Mouse (Mus musculus) midbrain, embryonic 11.5 days (tissue): ENCODE measurements at regions not wholly inside any gene's neighbourhood (a gene's known extent, or its start where the extent isn't known, plus 50 kb on each side); places are given as distances from the start of the nearest gene placed in this dataset.
A peak's percentile ranks its signal among the peaks of the same experiment; 100 is the strongest.

Experiments used
- ATAC-seq: fragments of 200-750 bp; cut with Nextera tagmentation; 2 replicates; pipeline ENCODE4 v1.8.0; 2017; ENCODE audit warnings: moderate TSS enrichment, moderate library complexity; ENCODE audit not compliant: low FRiP score
- DNase-seq: peaks from one replicate; pipeline ENCODE4 v3.0.0; 2015; ENCODE audit warnings: low spot score; ENCODE audit errors: missing footprints
- H3K27ac ChIP-seq: fragments of 300-500 bp; sonication (generic); 2 replicates; pipeline ENCODE4 v1.5.1; 2014; ENCODE audit warnings: low read depth, low read length
- H3K27me3 ChIP-seq: fragments of 300-500 bp; sonication (generic); 2 replicates; pipeline ENCODE4 v1.6.1; 2014; ENCODE audit warnings: mild to moderate bottlenecking, low read length, moderate library complexity, mixed read lengths; ENCODE audit not compliant: control insufficient read depth, insufficient read depth
- H3K36me3 ChIP-seq: fragments of 300-500 bp; sonication (generic); 2 replicates; pipeline ENCODE4 v1.6.1; 2014; ENCODE audit warnings: mild to moderate bottlenecking, low read length, moderate library complexity, mixed read lengths; ENCODE audit not compliant: control insufficient read depth, insufficient read depth
- H3K4me1 ChIP-seq: fragments of 300-500 bp; sonication (generic); 2 replicates; pipeline ENCODE4 v1.6.1; 2014; ENCODE audit warnings: low read length; ENCODE audit not compliant: control insufficient read depth, insufficient read depth
- H3K4me2 ChIP-seq: fragments of 300-500 bp; sonication (generic); 2 replicates; pipeline ENCODE4 v1.6.1; 2014; ENCODE audit warnings: mild to moderate bottlenecking, moderate library complexity
- H3K4me3 ChIP-seq: fragments of 300-500 bp; sonication (generic); 2 replicates; pipeline ENCODE4 v1.5.1; 2014; ENCODE audit warnings: low read depth, low read length
- H3K9ac ChIP-seq: fragments of 300-500 bp; sonication (generic); 2 replicates; pipeline ENCODE4 v1.6.1; 2014; ENCODE audit warnings: low read length
- H3K9me3 ChIP-seq: fragments of 300-500 bp; sonication (generic); 2 replicates; pipeline ENCODE4 v1.6.1; 2016; ENCODE audit warnings: low read length; ENCODE audit not compliant: control insufficient read depth
- WGBS: fragments of 180-500 bp; shearing (Covaris S2); extraction: QIAGEN DNeasy Blood & Tissue Kit; methylation state at CpG from one replicate; pipeline ENCODE4 v1.1.7; 2014; 5-methylcytosine and 5-hydroxymethylcytosine counted together

GRCm38 (mm10) chr10:91528305-91528704 is 347.2 kb upstream of the Tmpo start:
- WGBS, result 85% methylated on average over 2 of the region's 2 CpGs
- no peak overlapping the region for H3K9ac ChIP-seq
- no peaks in the 10 kb centered on the region for H3K27me3 ChIP-seq
- H3K9me3 ChIP-seq, result no peaks in the 10 kb centered on the region
- H3K4me3 ChIP-seq, result no peak overlapping the region
- DNase-seq, result no peak
- no peaks in the 10 kb centered on the region for H3K4me1 ChIP-seq
- no peaks in the 10 kb centered on the region; the same call in 1 of the 2 replicates for H3K36me3 ChIP-seq
- ATAC-seq, result no peak
- H3K27ac ChIP-seq, result no peak overlapping the region
- H3K4me2 ChIP-seq, result no peak overlapping the region

- no peak for ATAC-seq
- H3K9ac ChIP-seq, result no peak overlapping the region
- WGBS, result 65% methylated on average over 2 of the region's 2 CpGs
- no peaks in the 10 kb centered on the region for H3K36me3 ChIP-seq
- H3K9me3 ChIP-seq, result no peaks in the 10 kb centered on the region
- H3K4me3 ChIP-seq, result no peak overlapping the region
- H3K4me1 ChIP-seq, result no peaks in the 10 kb centered on the region
- no peak overlapping the region for H3K4me2 ChIP-seq
- DNase-seq, result peak; percentile 78
- H3K27ac ChIP-seq, result no peak overlapping the region
- H3K27me3 ChIP-seq, result no peaks in the 10 kb centered on the region
Measured at GRCm38 (mm10) chr10:91521168-91521567, 340.1 kb upstream of the Tmpo start.

GRCm38 (mm10) chr10:91515021-91515371 is 333.9 kb upstream of the Tmpo start:
- ATAC-seq (no peak), DNase-seq (no peak)
- H3K27me3 ChIP-seq, result no peaks in the 10 kb centered on the region
- H3K4me2 ChIP-seq, result no peak overlapping the region
- H3K4me3 ChIP-seq, result no peak overlapping the region
- no peak overlapping the region for H3K9ac ChIP-seq
- H3K9me3 ChIP-seq, result no peaks in the 10 kb centered on the region
- H3K27ac ChIP-seq, result no peak overlapping the region
- no peaks in the 10 kb centered on the region for H3K36me3 ChIP-seq
- 60% methylated on average over 2 of the region's 2 CpGs for WGBS
- no peaks in the 10 kb centered on the region for H3K4me1 ChIP-seq

DNA sequence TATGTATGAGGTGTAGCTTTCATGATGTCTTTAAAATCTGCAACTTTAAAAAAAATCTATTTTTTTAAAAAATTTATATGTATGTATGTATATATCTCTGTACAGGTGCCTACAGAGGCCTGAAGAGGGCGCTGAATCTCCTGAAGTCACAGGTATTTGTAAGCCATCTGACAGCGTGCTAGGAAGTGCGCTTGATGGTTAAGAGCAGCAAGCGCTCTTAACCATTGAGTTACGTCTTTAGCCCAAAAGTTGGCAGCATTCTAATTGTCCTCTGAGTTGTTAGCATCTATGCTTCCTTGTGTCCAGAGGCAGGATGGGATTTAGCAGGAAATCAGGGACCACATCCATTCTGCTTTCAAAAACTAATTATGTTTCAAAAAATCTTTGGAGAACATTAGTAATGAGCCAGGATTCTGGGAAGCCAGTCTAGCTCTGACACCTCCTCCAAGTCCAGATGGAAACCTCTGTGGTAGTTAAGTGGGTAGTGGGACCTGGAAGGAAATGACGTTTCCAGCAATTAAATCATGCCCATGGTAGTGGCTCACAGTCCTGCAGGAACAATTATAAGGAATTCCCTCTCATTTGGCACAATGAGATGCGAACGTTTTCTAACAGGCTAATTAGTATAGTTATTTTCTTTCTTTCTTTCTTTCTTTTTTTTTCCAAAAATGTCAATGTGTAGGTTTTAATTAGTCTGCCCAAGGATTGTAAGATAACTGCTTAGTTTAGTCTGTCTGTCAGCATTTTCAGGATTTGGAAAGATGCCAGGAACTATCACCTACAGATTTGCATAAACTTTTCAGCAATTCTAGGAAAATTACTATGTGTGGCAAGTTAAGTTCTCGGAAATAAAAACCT is 333.3 kb upstream of the Tmpo start:
- ATAC-seq, result no peak
- 86% methylated on average over 9 of the region's 9 CpGs for WGBS
- DNase-seq, result no peak
- H3K9ac ChIP-seq, result no peak overlapping the region
- no peaks in the 10 kb centered on the region for H3K4me1 ChIP-seq
- no peaks in the 10 kb centered on the region for H3K9me3 ChIP-seq
- no peaks in the 10 kb centered on the region for H3K36me3 ChIP-seq
- no peak overlapping the region for H3K27ac ChIP-seq
- H3K27me3 ChIP-seq, result no peaks in the 10 kb centered on the region
- no peak overlapping the region for H3K4me2 ChIP-seq
- no peak overlapping the region for H3K4me3 ChIP-seq

DNA sequence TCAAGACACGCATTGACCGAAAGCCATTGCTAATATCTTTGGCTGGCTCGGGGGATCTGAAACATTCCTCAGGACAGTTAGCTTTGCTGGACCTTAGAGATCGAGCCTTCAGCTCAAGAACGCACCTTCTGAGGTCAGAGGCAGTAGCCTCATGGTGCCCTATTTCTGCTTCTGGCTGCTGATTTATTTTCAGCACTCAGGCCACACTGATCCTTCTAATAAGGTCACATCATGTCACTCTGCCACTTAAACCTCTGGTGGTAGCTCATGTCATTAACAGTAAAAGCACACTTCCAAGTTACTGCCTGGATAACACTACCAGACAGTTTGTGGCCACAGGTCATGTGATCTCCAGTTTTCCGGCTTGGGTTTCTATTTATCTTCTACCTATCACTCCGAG is 325.9 kb upstream of the Tmpo start:
- Histone ChIP-seq H3K9me3 (no peaks in the 10 kb centered on the region), H3K4me1 (no peaks in the 10 kb centered on the region), H3K4me2 (no peak overlapping the region), H3K4me3 (no peak overlapping the region), H3K9ac (no peak overlapping the region), H3K27me3 (no peaks in the 10 kb centered on the region), H3K27ac (no peak overlapping the region), H3K36me3 (no peaks in the 10 kb centered on the region)
- 92% methylated on average over 7 of the region's 7 CpGs for WGBS
- ATAC-seq, result no peak
- no peak for DNase-seq

- H3K27me3 ChIP-seq, result no peaks in the 10 kb centered on the region
Measured at GRCm38 (mm10) chr10:91504891-91505290, 323.8 kb upstream of the Tmpo start.

DNA sequence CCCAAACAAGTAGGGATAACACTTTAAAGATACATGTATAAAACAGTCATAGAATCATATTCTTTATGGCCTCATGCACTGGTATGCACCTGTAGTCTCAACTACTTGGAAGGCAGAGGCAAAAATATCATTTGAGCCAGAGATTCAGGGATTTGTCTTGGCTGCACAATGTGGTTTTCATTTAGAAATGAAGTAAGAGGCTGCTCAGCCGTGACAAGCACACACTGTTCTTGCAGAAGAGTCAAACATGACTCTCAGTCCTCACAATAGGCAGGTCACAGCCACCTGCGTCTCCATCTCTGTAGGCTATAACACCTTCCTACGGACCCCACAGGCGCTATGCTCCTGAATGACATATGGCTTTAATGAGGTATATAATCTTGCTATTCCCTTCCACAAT is 317.4 kb upstream of the Tmpo start:
- no peak for ATAC-seq
- no peak overlapping the region for H3K4me2 ChIP-seq
- 76% methylated on average over 4 of the region's 4 CpGs for WGBS

More at GRCm38 (mm10) chr10:91504891-91505290, 323.8 kb upstream of the Tmpo start:
- no peak overlapping the region for H3K4me2 ChIP-seq
- H3K36me3 ChIP-seq, result no peaks in the 10 kb centered on the region
- no peak for ATAC-seq
- no peak overlapping the region for H3K27ac ChIP-seq
- H3K4me1 ChIP-seq, result no peaks in the 10 kb centered on the region
- H3K4me3 ChIP-seq, result no peak overlapping the region
- WGBS, result 76% methylated on average over 12 of the region's 12 CpGs
- no peak for DNase-seq
- no peak overlapping the region for H3K9ac ChIP-seq
- no peaks in the 10 kb centered on the region for H3K9me3 ChIP-seq

GRCm38 (mm10) chr10:91464691-91465090 is 283.6 kb upstream of the Tmpo start:
- Histone ChIP-seq H3K9ac (no peak overlapping the region), H3K4me3 (no peak overlapping the region), H3K27ac (no peak overlapping the region), H3K36me3 (no peaks in the 10 kb centered on the region), H3K27me3 (no peaks in the 10 kb centered on the region), H3K4me2 (no peak overlapping the region), H3K4me1 (no peaks in the 10 kb centered on the region), H3K9me3 (no peaks in the 10 kb centered on the region)
- ATAC-seq, result no peak
- WGBS, result 93% methylated on average over 2 of the region's 2 CpGs
- DNase-seq, result no peak

More for the DNA sequence above, 317.4 kb upstream of the Tmpo start:
- H3K9ac ChIP-seq, result no peak overlapping the region
- DNase-seq, result no peak
- no peak overlapping the region for H3K27ac ChIP-seq
- H3K27me3 ChIP-seq, result no peaks in the 10 kb centered on the region; the same call in 1 of the 2 replicates
- H3K4me3 ChIP-seq, result no peak overlapping the region
- H3K36me3 ChIP-seq, result no peaks in the 10 kb centered on the region
- no peaks in the 10 kb centered on the region for H3K9me3 ChIP-seq
- no peaks in the 10 kb centered on the region for H3K4me1 ChIP-seq

DNA sequence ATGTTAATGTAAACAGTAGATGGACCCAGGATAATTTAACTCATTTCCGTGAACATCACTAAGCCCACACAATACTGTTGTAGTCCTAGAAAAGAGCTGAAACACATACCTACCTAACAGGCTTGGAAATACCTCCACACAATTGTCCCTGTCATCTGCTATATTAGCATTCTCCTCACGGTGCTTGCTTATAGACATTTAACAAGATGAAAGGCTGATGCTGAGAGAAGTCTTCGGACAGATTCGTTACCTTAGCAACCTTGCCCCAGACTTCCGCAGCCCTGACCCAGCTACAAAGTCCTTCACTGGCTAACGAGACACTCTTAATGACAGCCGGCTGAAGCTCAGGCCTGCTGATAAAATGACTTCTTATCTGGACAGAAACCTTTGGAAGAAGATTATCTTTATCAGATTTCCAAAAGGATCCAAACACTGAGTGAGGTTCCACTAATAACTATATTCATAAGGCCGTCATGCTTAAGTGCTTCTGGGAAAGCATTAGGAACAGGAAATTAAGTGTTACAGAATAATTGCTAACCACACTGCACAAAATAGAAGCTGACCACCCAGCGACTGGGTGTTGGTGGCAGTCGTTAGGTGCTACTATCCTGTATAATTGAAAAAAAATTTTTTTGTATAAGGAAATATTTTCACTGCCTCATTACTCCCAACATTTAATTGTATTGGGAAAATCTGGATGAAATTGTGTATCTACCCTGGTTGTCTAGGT is 267.0 kb upstream of the Tmpo start:
- peaks cover 9% of the 10 kb centered on the region; the same call in 1 of the 2 replicates for H3K4me1 ChIP-seq
- H3K9me3 ChIP-seq, result no peaks in the 10 kb centered on the region; the same call in 1 of the 2 replicates
- H3K27me3 ChIP-seq, result no peaks in the 10 kb centered on the region
- no peak overlapping the region for H3K4me2 ChIP-seq
- DNase-seq (peak; percentile 94), ATAC-seq (peak; percentile 93)
- no peak overlapping the region for H3K9ac ChIP-seq
- WGBS, result 14% methylated on average over 10 of the region's 10 CpGs
- H3K4me3 ChIP-seq, result no peak overlapping the region
- peak overlapping the region; percentile 58 for H3K27ac ChIP-seq
- no peaks in the 10 kb centered on the region for H3K36me3 ChIP-seq
